Mouse (Mus musculus) lung, embryonic 14.5 days (tissue): ENCODE measurements at regions not wholly inside any gene's neighbourhood (a gene's known extent, or its start where the extent isn't known, plus 50 kb on each side); places are given as distances from the start of the nearest gene placed in this dataset.
"Not testable (repeated sequence)": the region's sequence is repeated elsewhere in the genome, so short reads cannot be mapped to it uniquely, and the experiment has no call there.

Experiments used
- ATAC-seq: fragments of 200-750 bp; cut with Nextera tagmentation; 2 replicates; pipeline ENCODE4 v1.8.0; 2017; ENCODE audit warnings: mild to moderate bottlenecking, moderate TSS enrichment, moderate library complexity; ENCODE audit not compliant: insufficient read depth
- DNase-seq: peaks from one replicate; pipeline ENCODE4 v3.0.0-alpha.2; 2015
- H3K27ac ChIP-seq: fragments of 300-500 bp; sonication (generic); 2 replicates; pipeline ENCODE4 v1.5.1; 2014; ENCODE audit warnings: low read depth, mild to moderate bottlenecking, moderate library complexity
- H3K27me3 ChIP-seq: fragments of 300-500 bp; sonication (generic); 2 replicates; pipeline ENCODE4 v1.6.1; 2014; ENCODE audit warnings: low read length, control low read depth; ENCODE audit not compliant: insufficient read depth
- H3K36me3 ChIP-seq: fragments of 300-500 bp; sonication (generic); 2 replicates; pipeline ENCODE4 v1.6.1; 2014; ENCODE audit warnings: control low read depth; ENCODE audit not compliant: insufficient read depth
- H3K4me1 ChIP-seq: fragments of 300-500 bp; sonication (generic); 2 replicates; pipeline ENCODE4 v1.6.1; 2014; ENCODE audit warnings: antibody characterized with exemption, control low read depth; ENCODE audit not compliant: insufficient read depth
- H3K4me2 ChIP-seq: fragments of 300-500 bp; sonication (generic); 2 replicates; pipeline ENCODE4 v1.6.1; 2014; ENCODE audit warnings: mild to moderate bottlenecking
- H3K4me3 ChIP-seq: fragments of 300-500 bp; sonication (generic); 2 replicates; pipeline ENCODE4 v1.5.1; 2014; ENCODE audit warnings: low read depth, low read length
- H3K9ac ChIP-seq: fragments of 300-500 bp; sonication (generic); 2 replicates; pipeline ENCODE4 v1.6.1; 2014
- H3K9me3 ChIP-seq: fragments of 300-500 bp; sonication (generic); 2 replicates; pipeline ENCODE4 v1.6.1; 2016; ENCODE audit warnings: low read depth, low read length, control low read depth
- CTCF ChIP-seq: IDR thresholded peaks from 2 replicates; pipeline ENCODE4 v1.5.1; 2016; ENCODE audit warnings: antibody characterized with exemption, low read depth
- WGBS: fragments of 180-500 bp; shearing (Covaris S2); extraction: QIAGEN DNeasy Blood & Tissue Kit; methylation state at CpG from one replicate; pipeline ENCODE4 v1.1.7; 2014; 5-methylcytosine and 5-hydroxymethylcytosine counted together

GRCm38 (mm10) chr6:48227431-48227830 is 141.0 kb upstream of the Zfp746 start:
- peak; percentile 5 for DNase-seq
- TF ChIP-seq CTCF = no peak
- Histone ChIP-seq H3K9me3 (no peaks in the 10 kb centered on the region; the same call in 1 of the 2 replicates), H3K27me3 (no peaks in the 10 kb centered on the region), H3K36me3 (no peaks in the 10 kb centered on the region), H3K27ac (no peak overlapping the region), H3K9ac (no peak overlapping the region), H3K4me1 (no peaks in the 10 kb centered on the region), H3K4me2 (no peak overlapping the region), H3K4me3 (no peak overlapping the region)
- ATAC-seq = no peak
- 46% methylated on average over 9 of the region's 9 CpGs for WGBS

- no peaks in the 10 kb centered on the region for H3K27me3 ChIP-seq
Observed at GRCm38 (mm10) chr6:48224206-48224605, 137.8 kb upstream of the Zfp746 start.

GRCm38 (mm10) chr6:48222971-48223370 is 136.6 kb upstream of the Zfp746 start:
- no peak overlapping the region for H3K27ac ChIP-seq
- H3K4me1 ChIP-seq = no peaks in the 10 kb centered on the region
- H3K9ac ChIP-seq = no peak overlapping the region
- no peak overlapping the region for H3K4me2 ChIP-seq
- no peaks in the 10 kb centered on the region for H3K27me3 ChIP-seq
- H3K4me3 ChIP-seq = no peak overlapping the region
- ATAC-seq (no peak), DNase-seq (no peak)
- TF ChIP-seq CTCF = no peak
- H3K9me3 ChIP-seq = no peaks in the 10 kb centered on the region; the same call in 1 of the 2 replicates
- H3K36me3 ChIP-seq = no peaks in the 10 kb centered on the region

More at GRCm38 (mm10) chr6:48224206-48224605, 137.8 kb upstream of the Zfp746 start:
- Histone ChIP-seq H3K4me3 (no peak overlapping the region), H3K9ac (no peak overlapping the region), H3K4me1 (no peaks in the 10 kb centered on the region), H3K36me3 (no peaks in the 10 kb centered on the region), H3K9me3 (no peaks in the 10 kb centered on the region; the same call in 1 of the 2 replicates), H3K27ac (no peak overlapping the region), H3K4me2 (no peak overlapping the region)
- ATAC-seq = no peak
- no peak for TF ChIP-seq CTCF
- no peak for DNase-seq
- 83% methylated on average over 4 of the region's 4 CpGs for WGBS

- H3K36me3 ChIP-seq, ATAC-seq, H3K9me3 ChIP-seq, DNase-seq, H3K4me1 ChIP-seq, H3K4me3 ChIP-seq, H3K27me3 ChIP-seq, H3K4me2 ChIP-seq, H3K9ac ChIP-seq, H3K27ac ChIP-seq: not testable (repeated sequence)
- 62% methylated on average over 1 of the region's 1 CpGs for WGBS
Observed at GRCm38 (mm10) chr6:48221806-48222205, 135.4 kb upstream of the Zfp746 start.

- no peak overlapping the region for H3K4me3 ChIP-seq
- ATAC-seq = no peak
- no peaks in the 10 kb centered on the region for H3K9me3 ChIP-seq
- no peaks in the 10 kb centered on the region for H3K27me3 ChIP-seq
- H3K4me2 ChIP-seq = no peak overlapping the region
- TF ChIP-seq CTCF = no peak
- WGBS = 77% methylated on average over 4 of the region's 4 CpGs
- no peaks in the 10 kb centered on the region for H3K4me1 ChIP-seq
- no peak overlapping the region for H3K9ac ChIP-seq
- H3K27ac ChIP-seq = no peak overlapping the region
- no peaks in the 10 kb centered on the region for H3K36me3 ChIP-seq
- no peak for DNase-seq
Observed at GRCm38 (mm10) chr6:48215212-48215611, 128.8 kb upstream of the Zfp746 start.

- no peak for ATAC-seq
- WGBS = 88% methylated on average over 2 of the region's 2 CpGs
Observed at GRCm38 (mm10) chr6:48209739-48210138, 123.3 kb upstream of the Zfp746 start.

GRCm38 (mm10) chr6:48209103-48209502 is 122.7 kb upstream of the Zfp746 start:
- H3K36me3 ChIP-seq = no peaks in the 10 kb centered on the region
- no peak overlapping the region for H3K4me2 ChIP-seq
- H3K9me3 ChIP-seq = no peaks in the 10 kb centered on the region
- H3K9ac ChIP-seq = no peak overlapping the region
- no peaks in the 10 kb centered on the region for H3K4me1 ChIP-seq
- ATAC-seq (no peak), DNase-seq (no peak)
- H3K27ac ChIP-seq = no peak overlapping the region
- no peak for TF ChIP-seq CTCF
- WGBS = 67% methylated on average over 2 of the region's 2 CpGs
- H3K27me3 ChIP-seq = no peaks in the 10 kb centered on the region
- no peak overlapping the region for H3K4me3 ChIP-seq

More at GRCm38 (mm10) chr6:48209739-48210138, 123.3 kb upstream of the Zfp746 start:
- no peak for DNase-seq
- no peaks in the 10 kb centered on the region for H3K36me3 ChIP-seq
- no peak overlapping the region for H3K4me3 ChIP-seq
- TF ChIP-seq CTCF = no peak
- H3K9ac ChIP-seq = no peak overlapping the region
- H3K4me2 ChIP-seq = no peak overlapping the region
- H3K4me1 ChIP-seq = no peaks in the 10 kb centered on the region
- H3K9me3 ChIP-seq = no peaks in the 10 kb centered on the region
- no peaks in the 10 kb centered on the region for H3K27me3 ChIP-seq
- H3K27ac ChIP-seq = no peak overlapping the region

- Histone ChIP-seq H3K9ac (no peak overlapping the region), H3K9me3 (no peaks in the 10 kb centered on the region), H3K4me1 (no peaks in the 10 kb centered on the region), H3K4me2 (no peak overlapping the region), H3K27ac (no peak overlapping the region), H3K27me3 (no peaks in the 10 kb centered on the region), H3K4me3 (no peak overlapping the region), H3K36me3 (no peaks in the 10 kb centered on the region)
- peak; percentile 35 for TF ChIP-seq CTCF
- ATAC-seq (no peak), DNase-seq (no peak)
- 85% methylated on average over 5 of the region's 5 CpGs for WGBS
Observed at GRCm38 (mm10) chr6:48205722-48206121, 119.3 kb upstream of the Zfp746 start.
